7 mouse cellular contexts compared by ENCODE assay signal in the genomic region with DNA sequence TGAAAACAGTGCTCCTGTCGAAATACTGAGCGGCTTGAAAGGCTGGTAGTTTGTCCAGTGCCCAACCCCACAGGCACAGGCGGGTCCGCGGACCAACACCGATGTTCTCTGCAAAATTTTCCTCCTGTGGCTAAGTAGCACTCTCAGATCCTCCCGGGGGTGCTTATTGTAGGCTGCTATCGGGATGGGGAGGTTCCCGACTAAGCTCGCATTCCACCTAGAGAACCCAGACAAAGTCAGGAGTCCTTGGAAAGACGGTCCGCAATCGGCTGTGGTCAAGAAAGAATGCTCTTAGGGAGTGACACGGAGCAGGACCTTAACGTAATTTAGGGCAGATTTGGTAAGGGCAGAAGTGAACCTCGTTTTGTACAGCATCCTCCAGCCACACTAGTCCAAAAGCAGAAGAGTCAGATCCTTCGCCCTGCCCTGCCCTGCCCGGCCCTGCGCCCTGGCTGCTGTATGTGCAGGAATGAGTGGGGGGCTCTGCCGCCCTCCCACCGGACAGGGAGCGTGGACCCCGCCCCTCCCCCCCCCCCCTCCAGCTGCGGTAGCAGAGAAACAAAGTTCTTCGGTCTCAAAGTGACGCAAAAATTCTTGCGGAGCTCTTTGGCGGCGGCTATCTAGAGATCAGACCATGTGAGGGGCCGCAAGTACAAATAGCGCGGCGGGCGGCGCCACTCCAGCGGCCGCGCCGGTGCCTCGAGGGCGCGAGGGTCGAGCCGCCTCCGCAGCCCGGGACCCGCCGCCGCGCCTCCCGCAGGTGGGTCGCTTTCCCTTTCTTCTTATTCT. TPM values are rescaled to one million over a fixed set of nuclear protein-coding genes. Genes with fewer than 3 reads are reported as not detected.
A peak's percentile ranks its signal among the peaks of the same experiment; 100 is the strongest.
DNase-seq lines count a peak whose midpoint lies in the region; ATAC-seq and TF ChIP-seq lines count a peak whose summit lies in the region.

A gene (plus strand): TSS at position 688 of the 789 bp plus-strand sequence.

- TF ChIP-seq EP300 in lung, postnatal 0 days (IDR thresholded peaks at IDR 0.05) = no peak

- H3K27me3 ChIP-seq in hindbrain, embryonic 15.5 days = peaks cover 47% of the 10 kb centered on the region
- peaks cover 6% of the 10 kb centered on the region for H3K27me3 ChIP-seq in lung, postnatal 0 days (replicated peaks; ENCODE audit: insufficient read depth, low read length)

- peak within 1 kb of the TSS; percentile 43 for H3K9ac ChIP-seq in hindbrain, embryonic 15.5 days
- no peak within 1 kb of the TSS for H3K9ac ChIP-seq in lung, postnatal 0 days (replicated peaks; ENCODE audit: low read depth)

- peak within 1 kb of the TSS; percentile 94 for H3K4me2 ChIP-seq in hindbrain, embryonic 15.5 days
- H3K4me2 ChIP-seq in lung, postnatal 0 days (replicated peaks; ENCODE audit: low read depth, low read length) = peak within 1 kb of the TSS; percentile 77

- peaks cover 19% of the 10 kb centered on the region for H3K4me1 ChIP-seq in hindbrain, embryonic 15.5 days (replicated peaks)
- no peaks in the 10 kb centered on the region for H3K4me1 ChIP-seq in lung, postnatal 0 days (ENCODE audit: insufficient read depth, low read depth, low read length)

- DNase-seq in 3134 (ENCODE audit: extremely low read depth, insufficient read length, low spot score) = peak; percentile 28
- DNase-seq in CD4-positive helper T cell, adult 2 months (ENCODE audit: low read depth, low spot score) = peak; percentile 15
- peak; percentile 61 for DNase-seq in embryo, embryonic 9.5 days (ENCODE audit: extremely low spot score)
- peak; percentile 31 for DNase-seq in lung, postnatal 0 days (ENCODE audit: low spot score)
- peak; percentile 11 for DNase-seq in thymus, postnatal 25 days
- DNase-seq in right cerebral cortex, adult 18-20 months = no peak

- H3K4me3 ChIP-seq in hindbrain, embryonic 15.5 days = peak within 1 kb of the TSS; percentile 55
- H3K4me3 ChIP-seq in lung, postnatal 0 days (ENCODE audit: low read depth, low read length) = peak within 1 kb of the TSS; percentile 43

- H3K9me3 ChIP-seq in hindbrain, embryonic 15.5 days = no peaks in the 10 kb centered on the region
- H3K9me3 ChIP-seq in lung, postnatal 0 days (ENCODE audit: low read length) = no peaks in the 10 kb centered on the region

- no peak for TF ChIP-seq CTCF in lung, postnatal 0 days (IDR thresholded peaks at IDR 0.05)

- no peaks in the 10 kb centered on the region for H3K36me3 ChIP-seq in hindbrain, embryonic 15.5 days
- no peaks in the 10 kb centered on the region for H3K36me3 ChIP-seq in lung, postnatal 0 days (ENCODE audit: insufficient read depth, low read length)

- ATAC-seq in hindbrain, embryonic 15.5 days (ENCODE audit: low FRiP score, low read depth) = no peak
- no peak for ATAC-seq in lung, postnatal 0 days

- no peak within 1 kb of the TSS for H3K27ac ChIP-seq in hindbrain, embryonic 15.5 days (replicated peaks)
- H3K27ac ChIP-seq in lung, postnatal 0 days (ENCODE audit: low read length) = no peak within 1 kb of the TSS

- under 1% methylated on average over 47 of the region's 52 CpGs for WGBS in hindbrain, embryonic 15.5 days
- under 1% methylated on average over 39 of the region's 52 CpGs for WGBS in lung, postnatal 0 days

RNA-seq across cellular contexts. Expression of the gene that starts here (rescaled TPM):
- 8.5 and 9.3 TPM in 2 replicates for polyA plus RNA-seq in hindbrain, embryonic 15.5 days (2015; fragmentation: Nextera tagmentation; extraction: Ambion mirVana)
- polyA plus RNA-seq in lung, postnatal 0 days (2015; fragmentation: Nextera tagmentation; extraction: Ambion mirVana) = 1.8 and 2.4 TPM in 2 replicates
